Mouse (Mus musculus) heart, adult 2 months (tissue): ENCODE measurements at regions not wholly inside any gene's neighbourhood (a gene's known extent, or its start where the extent isn't known, plus 50 kb on each side); places are given as distances from the start of the nearest gene placed in this dataset.

ENCODE experiments used
- DNase-seq, 2 experiments: peaks; one replicate each; pipeline ENCODE4 v3.0.0; 2021
- H3K27ac ChIP-seq: fragments of 200-600 bp; 2 replicates; pipeline ENCODE4 v1.8.1; 2022
- H3K27me3 ChIP-seq: fragments of 200-500 bp; 2 replicates; pipeline ENCODE4 v1.6.1; 2012; ENCODE audit warnings: mild to moderate bottlenecking, low read length, inconsistent platforms, mixed read lengths; ENCODE audit not compliant: control insufficient read depth, insufficient read depth
- H3K36me3 ChIP-seq: fragments of 200-500 bp; 2 replicates; pipeline ENCODE4 v1.6.1; 2012; ENCODE audit warnings: low read length, inconsistent platforms; ENCODE audit not compliant: control insufficient read depth, insufficient read depth
- H3K4me1 ChIP-seq: fragments of 200-500 bp; 2 replicates; pipeline ENCODE4 v1.6.1; 2011; ENCODE audit warnings: low read length; ENCODE audit not compliant: control insufficient read depth, insufficient read depth
- H3K4me3 ChIP-seq: fragments of 200-600 bp; 2 replicates; pipeline ENCODE4 v1.8.1; 2022
- H3K79me2 ChIP-seq: fragments of 200-500 bp; replicated peaks from 2 replicates; pipeline ENCODE4 v1.6.1; 2012; ENCODE audit warnings: mild to moderate bottlenecking, inconsistent platforms, low read length, moderate library complexity, mixed read lengths; ENCODE audit not compliant: control insufficient read depth, insufficient read depth
- H3K9ac ChIP-seq: fragments of 200-500 bp; 2 replicates; pipeline ENCODE4 v1.6.1; 2012; ENCODE audit warnings: low read depth, mild to moderate bottlenecking, control low read depth, inconsistent platforms, low read length, mixed read lengths
- CTCF ChIP-seq: fragments of 200-600 bp; IDR thresholded peaks from 2 replicates; pipeline ENCODE4 v1.8.1; 2022; ENCODE audit warnings: antibody characterized with exemption, mild to moderate bottlenecking, moderate library complexity
- EP300 ChIP-seq: fragments of 200-500 bp; IDR thresholded peaks from 2 replicates; pipeline ENCODE4 v1.6.1; 2011; ENCODE audit warnings: low read depth, low read length, control low read depth; ENCODE audit not compliant: insufficient read depth
- POLR2A ChIP-seq: fragments of 200-500 bp; IDR thresholded peaks from 2 replicates; pipeline ENCODE4 v1.6.1; 2011; ENCODE audit warnings: mild to moderate bottlenecking, low read depth, low read length, control low read depth; ENCODE audit not compliant: insufficient read depth
- WGBS: fragments of 180-500 bp; shearing (Covaris S2); methylation state at CpG from one replicate; pipeline ENCODE4 v1.1.7; 2018; 5-methylcytosine and 5-hydroxymethylcytosine counted together
- intact Hi-C: fragments of 180-260 bp; cut with DNase I; formaldehyde crosslinking; loops from one replicate; pipeline ENCODE4 v1.15.1; 2025

DNA sequence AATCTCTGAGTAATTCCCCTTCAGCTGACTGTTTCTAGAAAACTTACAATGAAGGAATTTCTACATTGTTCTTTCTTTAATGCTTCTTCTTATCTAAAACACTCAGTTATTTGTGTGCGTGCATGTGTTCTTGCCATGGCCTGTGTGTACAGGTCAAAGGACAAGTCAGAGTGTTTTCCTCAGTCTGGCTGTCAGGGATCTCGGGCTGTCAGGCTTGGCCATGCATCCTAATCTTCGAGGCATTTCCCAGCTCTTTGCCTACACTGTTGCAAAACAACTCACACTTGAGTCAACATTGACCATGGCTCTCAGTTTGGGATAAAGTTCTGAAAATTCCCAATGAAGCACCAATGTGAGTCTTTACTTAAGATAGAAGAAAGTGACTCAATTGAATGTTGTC, 688.5 kb downstream of the Fat4 start:
- Histone ChIP-seq H3K36me3 (no peaks in the 10 kb centered on the region), H3K27me3 (no peaks in the 10 kb centered on the region), H3K4me3 (no peak overlapping the region), H3K9ac (no peak overlapping the region), H3K79me2 (no peaks in the 10 kb centered on the region), H3K4me1 (no peaks in the 10 kb centered on the region), H3K27ac (no peak overlapping the region)
- DNase-seq, result no peak
- WGBS, result 42% methylated on average over 3 of the region's 3 CpGs
- no peak for TF ChIP-seq POLR2A
- TF ChIP-seq CTCF, result no peak
- TF ChIP-seq EP300, result no peak
- intact Hi-C loops, result no loop called here

DNA sequence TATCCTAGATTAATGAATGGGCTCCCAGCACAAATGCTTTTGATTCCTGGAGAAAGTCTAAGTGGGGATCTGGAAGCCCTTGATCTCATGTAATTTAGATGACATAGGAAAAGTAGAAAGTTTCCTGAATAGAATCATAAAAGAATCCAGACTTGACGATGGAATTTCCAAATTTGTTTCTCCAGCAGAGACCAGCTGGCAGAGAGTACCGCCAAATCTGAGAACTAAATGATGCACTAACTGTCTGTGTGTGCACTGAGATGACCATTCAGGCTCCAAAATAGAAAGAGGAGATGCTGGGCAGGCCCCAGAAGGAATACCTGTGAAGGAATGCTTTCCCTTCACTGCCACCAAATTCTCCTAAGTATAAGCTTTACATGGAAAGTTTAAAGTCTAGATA, 704.6 kb downstream of the Fat4 start:
- H3K27me3 ChIP-seq, result no peaks in the 10 kb centered on the region
- H3K79me2 ChIP-seq, result no peaks in the 10 kb centered on the region
- H3K9ac ChIP-seq, result no peak overlapping the region
- 64% methylated on average over 2 of the region's 2 CpGs for WGBS
- no peak for DNase-seq
- H3K4me3 ChIP-seq, result no peak overlapping the region
- H3K4me1 ChIP-seq, result no peaks in the 10 kb centered on the region
- TF ChIP-seq CTCF (no peak), EP300 (no peak), POLR2A (no peak)
- H3K36me3 ChIP-seq, result no peaks in the 10 kb centered on the region
- intact Hi-C loops, result no loop called here
- no peak overlapping the region for H3K27ac ChIP-seq

DNA sequence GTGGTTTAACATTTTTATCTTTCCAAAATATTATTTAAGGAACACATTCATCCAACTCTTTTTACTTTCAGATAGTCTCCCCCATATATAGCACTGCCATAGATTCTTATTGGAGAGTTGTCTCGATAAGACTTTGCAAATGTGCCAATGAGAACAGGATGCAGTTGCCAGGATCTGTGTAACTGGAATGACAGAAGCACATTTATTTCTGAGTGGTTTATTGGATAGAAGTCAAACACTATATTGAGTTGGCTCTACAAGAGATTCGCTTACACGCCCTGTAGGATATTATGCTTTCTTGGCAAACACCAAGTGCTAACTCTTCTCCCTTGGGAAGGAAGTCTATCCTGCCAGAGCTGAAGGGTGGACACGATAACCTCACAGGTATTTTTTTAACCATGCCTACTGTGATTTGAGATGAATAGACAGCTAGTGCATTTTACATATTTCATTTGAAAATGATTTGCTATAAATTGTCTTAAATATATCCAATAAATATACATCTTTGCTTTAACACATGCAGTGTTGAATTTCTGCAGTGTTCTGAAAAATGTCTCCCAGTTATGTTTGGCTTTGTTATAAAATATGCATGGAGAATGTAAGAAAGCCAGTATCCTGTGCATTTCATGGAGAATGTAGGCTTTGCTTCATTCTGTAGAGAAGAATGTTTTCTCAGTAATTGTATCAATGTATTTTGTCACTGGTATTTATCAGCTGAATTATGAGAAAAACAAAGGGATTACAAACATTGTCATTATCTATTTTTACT, 705.8 kb downstream of the Fat4 start:
- 37% methylated on average over 4 of the region's 4 CpGs for WGBS
- Histone ChIP-seq H3K27me3 (no peaks in the 10 kb centered on the region), H3K27ac (no peak overlapping the region), H3K4me3 (no peak overlapping the region), H3K4me1 (no peaks in the 10 kb centered on the region), H3K79me2 (no peaks in the 10 kb centered on the region), H3K9ac (no peak overlapping the region), H3K36me3 (no peaks in the 10 kb centered on the region)
- intact Hi-C loops, result no loop called here
- DNase-seq, result no peak
- TF ChIP-seq POLR2A (no peak), EP300 (no peak), CTCF (no peak)

DNA sequence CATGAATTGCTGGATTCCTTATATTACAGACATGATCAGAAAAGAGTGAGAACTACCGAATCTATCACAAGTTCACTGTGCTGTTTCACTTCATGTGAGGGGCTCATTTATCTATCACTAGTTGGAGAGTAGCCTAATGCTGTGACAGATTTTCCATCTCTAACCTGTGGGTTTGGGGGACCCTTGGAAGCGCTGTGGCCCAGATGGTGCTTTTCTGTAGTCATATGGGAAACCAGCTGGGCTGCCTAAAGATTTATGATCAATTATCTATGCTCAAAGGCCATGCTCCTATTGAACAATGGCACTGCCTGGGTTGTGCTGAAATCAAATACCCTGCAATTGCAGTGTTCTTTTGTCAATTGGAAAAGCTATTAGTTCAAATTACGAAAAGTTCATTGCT, 723.2 kb downstream of the Fat4 start:
- Histone ChIP-seq H3K36me3 (no peaks in the 10 kb centered on the region), H3K79me2 (no peaks in the 10 kb centered on the region), H3K4me1 (no peaks in the 10 kb centered on the region), H3K4me3 (no peak overlapping the region), H3K27me3 (no peaks in the 10 kb centered on the region), H3K27ac (no peak overlapping the region), H3K9ac (no peak overlapping the region)
- DNase-seq, result no peak
- intact Hi-C loops, result no loop called here
- 85% methylated on average over 3 of the region's 3 CpGs for WGBS
- TF ChIP-seq EP300 (no peak), CTCF (no peak), POLR2A (no peak)

DNA sequence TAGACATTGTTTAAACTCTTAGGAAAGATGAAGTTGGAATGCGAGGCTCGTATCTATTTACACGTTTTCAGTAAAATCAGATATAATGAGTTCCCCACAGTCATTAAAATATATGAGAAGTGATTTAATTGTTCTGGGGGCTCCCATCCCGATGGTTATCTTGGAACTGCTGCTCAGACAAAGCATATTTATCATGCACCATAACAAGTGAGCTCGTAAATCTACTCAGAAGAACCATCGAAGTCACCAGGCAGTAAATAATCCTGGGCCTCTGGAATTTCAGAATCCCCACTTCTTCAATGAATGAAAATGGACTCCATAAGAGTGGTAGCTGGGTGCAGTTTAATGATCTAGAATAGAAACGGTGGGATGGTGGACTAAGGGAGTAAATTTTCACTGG, 725.7 kb downstream of the Fat4 start:
- H3K4me1 ChIP-seq, result no peaks in the 10 kb centered on the region
- TF ChIP-seq POLR2A, result no peak
- TF ChIP-seq EP300, result no peak
- no peak for TF ChIP-seq CTCF
- no peaks in the 10 kb centered on the region for H3K36me3 ChIP-seq
- H3K4me3 ChIP-seq, result no peak overlapping the region
- no peak overlapping the region for H3K9ac ChIP-seq
- intact Hi-C loops, result no loop called here
- no peak overlapping the region for H3K27ac ChIP-seq
- no peaks in the 10 kb centered on the region for H3K79me2 ChIP-seq
- no peaks in the 10 kb centered on the region for H3K27me3 ChIP-seq
- 76% methylated on average over 7 of the region's 7 CpGs for WGBS
- no peak for DNase-seq

DNA sequence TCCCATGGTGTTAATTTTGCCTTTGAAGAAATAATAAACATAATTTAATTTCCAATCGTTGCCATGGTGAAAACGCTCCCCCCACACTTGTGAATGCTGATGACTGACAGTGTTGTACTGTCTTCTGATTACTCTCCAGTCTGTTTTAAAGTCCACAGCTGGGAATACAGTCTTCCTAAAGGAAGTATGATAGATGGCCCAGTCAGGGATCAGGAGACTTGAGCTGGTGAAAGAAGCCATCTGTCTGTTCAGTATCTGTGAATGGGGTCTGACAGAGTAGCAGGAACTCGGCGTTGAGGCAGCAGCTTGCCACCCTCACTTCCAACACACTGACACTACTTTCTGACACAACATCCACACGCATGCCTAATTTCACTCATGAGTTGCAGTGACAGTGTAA, 751.2 kb downstream of the Fat4 start:
- intact Hi-C loops, result no loop called here
- 62% methylated on average over 5 of the region's 5 CpGs for WGBS
- no peak for DNase-seq
- Histone ChIP-seq H3K4me1 (no peaks in the 10 kb centered on the region), H3K27ac (no peak overlapping the region), H3K27me3 (no peaks in the 10 kb centered on the region), H3K4me3 (no peak overlapping the region), H3K79me2 (no peaks in the 10 kb centered on the region), H3K9ac (no peak overlapping the region), H3K36me3 (no peaks in the 10 kb centered on the region)
- TF ChIP-seq CTCF (no peak), POLR2A (no peak), EP300 (no peak)
